Mouse (Mus musculus) G1E (cell line): ENCODE results near the gene Itga2.

Experiments used
- CTCF ChIP-seq: IDR thresholded peaks from 2 replicates; pipeline ENCODE4 v1.5.1; 2012; ENCODE audit warnings: low read depth, low read length, inconsistent platforms, mixed read lengths
- POLR2AphosphoS5 ChIP-seq: IDR thresholded peaks from 2 replicates; pipeline ENCODE4 v1.6.1; 2012; ENCODE audit warnings: low read depth, low read length, inconsistent platforms; ENCODE audit not compliant: insufficient replicate concordance

GRCm38 (mm10) chr13:114855573-114856268, 76.2 kb downstream of the Itga2 start:
- TF ChIP-seq CTCF (no peak), POLR2AphosphoS5 (no peak)
